Mouse (Mus musculus): ENCODE data around the gene Arid1a. TPM values are rescaled to one million over a fixed set of nuclear protein-coding genes. Genes with fewer than 3 reads are reported as not detected.
"Not testable (repeated sequence)": the region's sequence is repeated elsewhere in the genome, so short reads cannot be mapped to it uniquely, and the experiment has no call there.

Gene Arid1a
- polyA plus RNA-seq, 1 experiment: 43.7 TPM

DNA sequence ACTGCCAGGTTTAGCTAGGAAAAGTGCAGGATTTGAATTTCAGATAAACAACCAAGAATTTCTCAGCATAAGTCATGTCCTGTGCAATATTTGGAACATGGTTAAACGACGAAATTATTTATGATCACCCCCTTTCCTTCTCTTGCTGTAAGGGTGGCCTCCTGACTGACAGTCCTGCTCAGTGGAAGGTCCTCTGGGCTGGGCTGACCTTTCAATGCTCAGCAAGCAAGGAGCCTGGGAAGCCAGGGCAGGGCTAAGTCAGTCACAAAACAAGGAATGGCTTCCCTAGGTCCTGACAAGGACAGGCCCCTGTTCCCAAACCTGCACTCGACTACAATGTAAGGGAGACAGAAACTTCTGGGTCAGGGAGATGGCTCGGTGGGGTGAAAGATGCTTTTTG is 104.6 kb downstream of the Arid1a start:
- Histone ChIP-seq H3K36me3 (ENCODE audit: control insufficient read depth, insufficient read depth, low read length) (no peaks in the 10 kb centered on the region), H3K4me3 (ENCODE audit: insufficient read depth, low read depth, low read length) (no peak overlapping the region), H3K27me3 (replicated peaks; ENCODE audit: control insufficient read depth, insufficient read depth, low read length) (no peaks in the 10 kb centered on the region), H3K4me1 (ENCODE audit: control insufficient read depth, insufficient read depth, low read length) (peaks cover under 1% of the 10 kb centered on the region), H3K27ac (ENCODE audit: insufficient read depth, low read depth, low read length) (0 out of 2 replicates have a peak overlapping the region, but pooled peaks have one; percentile 35)
- 48% methylated on average over 4 of the region's 4 CpGs for WGBS
- TF ChIP-seq POLR2A (IDR thresholded peaks at IDR 0.05; ENCODE audit: low read depth, low read length): no peak
- TF ChIP-seq CTCF (conservative IDR thresholded peaks at IDR 0.05; ENCODE audit: insufficient read depth, insufficient read length, low read depth, low read length): no peak
- no peak for DNase-seq

DNA sequence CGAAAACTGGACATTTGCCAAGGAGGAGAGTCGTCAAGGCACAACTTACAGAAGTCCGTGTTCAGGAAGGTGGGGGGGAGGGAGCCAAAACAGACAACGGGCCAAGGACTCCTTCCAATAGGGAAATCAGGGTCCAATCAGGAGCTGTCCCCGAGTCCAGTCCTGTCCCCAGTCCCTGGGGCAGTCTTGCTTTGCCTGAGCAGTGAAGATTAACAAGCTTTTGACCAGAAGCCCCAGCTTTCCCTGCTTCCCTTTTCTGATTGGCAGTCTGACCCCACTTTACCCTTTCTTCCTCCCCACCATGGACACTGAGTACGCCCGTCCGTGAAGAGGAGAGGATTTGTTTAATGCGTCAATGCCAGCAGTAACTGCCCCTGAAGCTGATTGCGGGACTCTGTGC is 105.1 kb downstream of the Arid1a start:
- 42% methylated on average over 10 of the region's 10 CpGs for WGBS
- no peaks in the 10 kb centered on the region for H3K36me3 ChIP-seq (ENCODE audit: control insufficient read depth, insufficient read depth, low read length)
- no peak for DNase-seq
- H3K27me3 ChIP-seq (replicated peaks; ENCODE audit: control insufficient read depth, insufficient read depth, low read length): no peaks in the 10 kb centered on the region
- H3K27ac ChIP-seq (ENCODE audit: insufficient read depth, low read depth, low read length): peak overlapping the region; percentile 35; the same call in 1 of the 2 replicates
- no peaks in the 10 kb centered on the region; the same call in 1 of the 2 replicates for H3K4me1 ChIP-seq (ENCODE audit: control insufficient read depth, insufficient read depth, low read length)
- TF ChIP-seq POLR2A (IDR thresholded peaks at IDR 0.05; ENCODE audit: low read depth, low read length) (no peak), CTCF (conservative IDR thresholded peaks at IDR 0.05; ENCODE audit: insufficient read depth, insufficient read length, low read depth, low read length) (no peak)
- H3K4me3 ChIP-seq (ENCODE audit: insufficient read depth, low read depth, low read length): no peak overlapping the region

DNA sequence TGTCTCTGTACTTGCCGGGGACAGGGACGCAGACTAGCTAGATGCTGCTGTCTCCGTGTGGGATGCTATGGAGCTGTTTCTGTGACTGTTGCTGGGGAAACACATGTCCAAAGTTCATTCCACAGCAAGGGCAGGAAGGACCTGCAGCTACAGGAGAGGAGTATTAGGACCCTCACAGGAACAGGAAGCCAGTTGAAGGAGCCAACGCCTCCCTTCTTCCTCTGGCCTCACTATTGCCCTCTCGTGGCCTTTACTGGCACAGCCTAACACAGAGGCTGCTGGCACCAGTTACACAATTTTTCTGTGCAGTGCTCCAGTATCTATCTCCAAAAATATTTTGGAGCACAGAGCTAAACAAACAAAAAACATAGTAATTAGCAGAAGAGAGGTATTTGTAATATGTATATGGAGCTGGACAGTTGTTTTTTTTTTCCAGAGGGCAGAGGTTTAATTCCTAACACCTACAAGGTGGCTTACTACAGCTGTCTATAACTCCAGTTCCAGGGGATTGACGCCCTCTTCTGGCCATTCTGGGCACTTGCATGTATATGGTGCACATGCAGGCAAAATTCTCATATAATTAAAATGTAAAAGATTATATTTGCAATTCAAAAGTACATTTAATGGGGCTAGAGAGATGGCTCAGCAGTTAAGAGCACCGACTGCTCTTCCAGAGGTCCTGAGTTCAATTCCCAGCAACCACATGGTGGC is 106.4 kb downstream of the Arid1a start, which contains the start of gene Zdhhc18:
Gene Zdhhc18 (minus strand): TSS at position 166 of the 711 bp plus-strand sequence.
- no peaks in the 10 kb centered on the region for H3K4me1 ChIP-seq (ENCODE audit: control insufficient read depth, insufficient read depth, low read length)
- TF ChIP-seq POLR2A (IDR thresholded peaks at IDR 0.05; ENCODE audit: low read depth, low read length) (no peak), CTCF (conservative IDR thresholded peaks at IDR 0.05; ENCODE audit: insufficient read depth, insufficient read length, low read depth, low read length) (peak; percentile 95)
- H3K36me3 ChIP-seq (ENCODE audit: control insufficient read depth, insufficient read depth, low read length): no peaks in the 10 kb centered on the region
- no peaks in the 10 kb centered on the region for H3K27me3 ChIP-seq (replicated peaks; ENCODE audit: control insufficient read depth, insufficient read depth, low read length)
- 25% methylated on average over 7 of the region's 7 CpGs for WGBS
- peak within 1 kb of the TSS; percentile 43 for H3K4me3 ChIP-seq (ENCODE audit: insufficient read depth, low read depth, low read length)
- DNase-seq: peak; percentile 91
- peak within 1 kb of the TSS; percentile 5; the same call in 1 of the 2 replicates for H3K27ac ChIP-seq (ENCODE audit: insufficient read depth, low read depth, low read length)

DNA sequence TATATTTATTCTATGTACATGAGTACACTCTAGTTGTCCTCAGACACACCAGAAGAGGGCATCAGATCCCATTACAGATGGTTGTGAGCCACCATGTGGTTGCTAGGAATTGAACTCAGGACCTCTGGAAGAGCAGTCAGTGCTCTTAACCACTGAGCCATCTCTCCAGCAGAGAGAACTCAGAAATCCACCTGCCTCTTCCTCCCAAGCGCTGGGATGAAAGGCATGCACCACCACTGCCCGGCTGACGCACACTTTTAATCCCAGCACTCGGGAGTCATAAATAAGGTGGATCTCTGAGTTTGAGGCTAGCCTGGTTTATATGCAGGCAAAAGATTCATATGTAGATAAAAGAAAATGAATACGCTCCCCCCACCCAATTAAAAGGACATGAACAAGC is 107.1 kb downstream of the Arid1a start:
- WGBS: 77% methylated on average over 5 of the region's 5 CpGs
- not testable (repeated sequence) for H3K4me3 ChIP-seq (ENCODE audit: insufficient read depth, low read depth, low read length); H3K36me3 ChIP-seq (ENCODE audit: control insufficient read depth, insufficient read depth, low read length); DNase-seq; H3K4me1 ChIP-seq (ENCODE audit: control insufficient read depth, insufficient read depth, low read length); H3K27ac ChIP-seq (ENCODE audit: insufficient read depth, low read depth, low read length); H3K27me3 ChIP-seq (replicated peaks; ENCODE audit: control insufficient read depth, insufficient read depth, low read length)

DNA sequence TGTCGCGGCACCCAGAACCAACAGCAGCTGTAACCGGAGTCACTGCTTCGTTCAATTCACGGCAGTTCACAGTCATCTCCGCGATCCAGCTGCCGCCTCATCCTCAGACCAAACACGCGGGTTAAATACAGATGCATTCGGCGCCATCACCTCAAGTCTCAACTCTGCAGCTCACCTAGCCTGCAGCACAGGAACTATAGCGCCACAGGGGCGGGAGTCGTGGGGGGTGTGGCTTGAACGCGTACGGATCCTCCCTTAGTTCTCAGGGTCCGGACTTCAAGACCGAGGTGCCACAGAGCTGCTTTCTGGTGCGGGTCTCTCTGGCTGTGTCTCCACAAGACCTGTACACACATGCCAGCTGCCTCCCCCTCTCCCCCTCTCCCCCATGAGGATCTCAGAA is 110.9 kb downstream of the Arid1a start:
- Histone ChIP-seq H3K36me3 (ENCODE audit: control insufficient read depth, insufficient read depth, low read length) (no peaks in the 10 kb centered on the region), H3K27ac (ENCODE audit: insufficient read depth, low read depth, low read length) (no peak overlapping the region), H3K4me3 (ENCODE audit: insufficient read depth, low read depth, low read length) (no peak overlapping the region), H3K27me3 (replicated peaks; ENCODE audit: control insufficient read depth, insufficient read depth, low read length) (no peaks in the 10 kb centered on the region), H3K4me1 (ENCODE audit: control insufficient read depth, insufficient read depth, low read length) (no peaks in the 10 kb centered on the region)
- 55% methylated on average over 21 of the region's 21 CpGs for WGBS
- TF ChIP-seq CTCF (conservative IDR thresholded peaks at IDR 0.05; ENCODE audit: insufficient read depth, insufficient read length, low read depth, low read length) (no peak), POLR2A (IDR thresholded peaks at IDR 0.05; ENCODE audit: low read depth, low read length) (no peak)
- no peak for DNase-seq

DNA sequence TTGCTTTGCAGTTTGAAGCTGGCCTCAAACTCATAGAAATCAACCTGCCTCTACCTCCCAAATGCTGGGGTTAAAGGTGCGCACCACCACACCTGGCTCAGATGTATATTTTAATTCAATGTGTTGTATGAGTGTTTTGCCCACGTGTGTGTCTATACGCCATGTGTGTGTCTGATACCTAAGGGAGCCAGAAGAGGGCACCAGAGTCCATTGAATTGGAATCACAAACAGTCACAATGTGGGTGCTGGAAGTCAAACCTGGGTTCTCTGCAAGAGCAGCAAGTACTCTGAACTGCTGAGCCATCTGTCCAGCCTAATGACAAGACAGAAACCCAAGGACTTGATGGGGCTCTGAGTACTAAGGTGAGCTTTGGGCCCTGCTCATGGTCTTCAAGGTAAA is 111.4 kb downstream of the Arid1a start:
- H3K4me3 ChIP-seq (ENCODE audit: insufficient read depth, low read depth, low read length): no peak overlapping the region
- DNase-seq: no peak
- no peaks in the 10 kb centered on the region for H3K36me3 ChIP-seq (ENCODE audit: control insufficient read depth, insufficient read depth, low read length)
- H3K4me1 ChIP-seq (ENCODE audit: control insufficient read depth, insufficient read depth, low read length): no peaks in the 10 kb centered on the region
- H3K27ac ChIP-seq (ENCODE audit: insufficient read depth, low read depth, low read length): no peak overlapping the region
- H3K27me3 ChIP-seq (replicated peaks; ENCODE audit: control insufficient read depth, insufficient read depth, low read length): no peaks in the 10 kb centered on the region
- WGBS: 94% methylated on average over 3 of the region's 3 CpGs
- TF ChIP-seq POLR2A (IDR thresholded peaks at IDR 0.05; ENCODE audit: low read depth, low read length): no peak
- peak; percentile 31; the same call in 1 of the 2 replicates for TF ChIP-seq CTCF (conservative IDR thresholded peaks at IDR 0.05; ENCODE audit: insufficient read depth, insufficient read length, low read depth, low read length)

DNA sequence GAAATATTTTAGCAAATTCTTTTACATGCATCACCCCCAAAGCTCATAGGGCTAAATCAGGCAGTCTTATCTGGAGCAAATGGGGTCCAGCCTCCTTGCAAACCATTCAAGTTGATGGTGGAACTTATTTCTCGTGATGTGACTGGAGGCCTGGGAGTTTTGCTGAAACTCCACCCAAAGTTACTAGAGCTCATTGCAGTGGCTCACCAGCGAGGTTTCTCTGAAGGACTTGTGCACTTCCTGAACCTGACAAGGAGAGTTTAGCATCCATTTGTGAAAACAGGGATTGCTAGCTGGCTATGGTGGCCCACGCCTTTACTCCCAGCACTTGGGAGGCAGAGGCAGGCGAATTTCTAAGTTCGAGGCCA is 122.5 kb downstream of the Arid1a start:
- no peak for DNase-seq
- Histone ChIP-seq H3K27me3 (replicated peaks; ENCODE audit: control insufficient read depth, insufficient read depth, low read length) (no peaks in the 10 kb centered on the region), H3K27ac (ENCODE audit: insufficient read depth, low read depth, low read length) (no peak overlapping the region), H3K4me3 (ENCODE audit: insufficient read depth, low read depth, low read length) (no peak overlapping the region), H3K4me1 (ENCODE audit: control insufficient read depth, insufficient read depth, low read length) (no peaks in the 10 kb centered on the region), H3K36me3 (ENCODE audit: control insufficient read depth, insufficient read depth, low read length) (no peaks in the 10 kb centered on the region)
- no peak for TF ChIP-seq CTCF (conservative IDR thresholded peaks at IDR 0.05; ENCODE audit: insufficient read depth, insufficient read length, low read depth, low read length)
- TF ChIP-seq POLR2A (IDR thresholded peaks at IDR 0.05; ENCODE audit: low read depth, low read length): no peak
- 78% methylated on average over 5 of the region's 5 CpGs for WGBS
